ENCODE assay signal across 8 mouse cellular contexts in genomic region chr3:127012525-127012924, GRCm38 (mm10).
DNase-seq lines count a peak whose midpoint lies in the region; ATAC-seq and TF ChIP-seq lines count a peak whose summit lies in the region.
"Had no signal": no experiment of that assay in that cellular context is flagged by ENCODE, and none has a peak within 500 bp of the region (broad histone marks: within the 10 kb centered on the region; RNA-seq: fewer than 3 reads in every experiment).

No protein-coding gene starts in this region.

- H3K9ac ChIP-seq in liver, adult 2 months (ENCODE audit: low read depth, low read length): no peak overlapping the region
- H3K9ac ChIP-seq in liver, embryonic 11.5 days (ENCODE audit: low read depth, low read length): no peak overlapping the region
- no peak overlapping the region for H3K9ac ChIP-seq in liver, embryonic 14.5 days (replicated peaks)

- H3K79me2 ChIP-seq in liver, adult 2 months (ENCODE audit: control insufficient read depth, insufficient read depth, low read length): no peaks in the 10 kb centered on the region

- 62% methylated on average over 8 of the region's 8 CpGs for WGBS in liver, adult 2 months
- 48% methylated on average over 8 of the region's 8 CpGs for WGBS in liver, embryonic 11.5 days
- 42% methylated on average over 8 of the region's 8 CpGs for WGBS in liver, embryonic 14.5 days (ENCODE audit: insufficient replicate concordance)

- ATAC-seq in liver, embryonic 11.5 days (replicated peaks; ENCODE audit: low FRiP score): no peak
- no peak for ATAC-seq in liver, embryonic 14.5 days (ENCODE audit: insufficient read depth)

- no peaks in the 10 kb centered on the region for H3K27me3 ChIP-seq in liver, adult 2 months (ENCODE audit: control insufficient read depth, insufficient read depth, low read length)
- H3K27me3 ChIP-seq in liver, embryonic 11.5 days (replicated peaks; ENCODE audit: control insufficient read depth, insufficient read depth, low read length): no peaks in the 10 kb centered on the region
- H3K27me3 ChIP-seq in liver, embryonic 14.5 days (ENCODE audit: control insufficient read depth, insufficient read depth, low read length): no peaks in the 10 kb centered on the region
- H3K27me3 ChIP-seq: megakaryocyte, embryonic 14.5 days had no signal

- 0 out of 2 replicates have a peak, but pooled peaks cover under 1% of the 10 kb centered on the region for H3K36me3 ChIP-seq in liver, adult 2 months (ENCODE audit: control insufficient read depth, insufficient read depth, low read length)
- H3K36me3 ChIP-seq in liver, embryonic 11.5 days (ENCODE audit: control insufficient read depth, insufficient read depth, low read length): no peaks in the 10 kb centered on the region
- H3K36me3 ChIP-seq in liver, embryonic 14.5 days (replicated peaks; ENCODE audit: control insufficient read depth, insufficient read depth, low read depth): no peaks in the 10 kb centered on the region

- TF ChIP-seq POLR2A in liver, adult 2 months (IDR thresholded peaks at IDR 0.05; ENCODE audit: extremely low read depth, insufficient read depth, low read length): no peak
- no peak for TF ChIP-seq POLR2A in cortical plate, adult 2 months (IDR thresholded peaks at IDR 0.05; ENCODE audit: extremely low read depth, insufficient read depth, low read length)

- no peaks in the 10 kb centered on the region for H3K4me1 ChIP-seq in liver, adult 2 months (ENCODE audit: control insufficient read depth, insufficient read depth, low read length)
- H3K4me1 ChIP-seq in liver, embryonic 11.5 days (replicated peaks; ENCODE audit: control insufficient read depth, insufficient read depth, low read length): no peaks in the 10 kb centered on the region
- H3K4me1 ChIP-seq in cortical plate, adult 2 months (ENCODE audit: control insufficient read depth, insufficient read depth, low read length): no peaks in the 10 kb centered on the region
- no peaks in the 10 kb centered on the region for H3K4me1 ChIP-seq in liver, embryonic 14.5 days (replicated peaks; ENCODE audit: control insufficient read depth in 2 of 2, insufficient read depth in 2 of 2, low read length in 1 of 2)
- H3K4me1 ChIP-seq: megakaryocyte, embryonic 14.5 days had no signal

- no peak overlapping the region for H3K4me2 ChIP-seq in liver, embryonic 11.5 days
- no peak overlapping the region for H3K4me2 ChIP-seq in liver, embryonic 14.5 days (ENCODE audit: low read depth)

- H3K27ac ChIP-seq in liver, adult 2 months (replicated peaks; ENCODE audit: insufficient read depth, low read depth, low read length): no peak overlapping the region
- no peak overlapping the region for H3K27ac ChIP-seq in liver, embryonic 11.5 days (ENCODE audit: low read depth, low read length)
- H3K27ac ChIP-seq in cortical plate, adult 2 months (ENCODE audit: insufficient read depth, low read length): no peak overlapping the region
- H3K27ac ChIP-seq in liver, embryonic 14.5 days: no peak overlapping the region

- TF ChIP-seq CTCF in liver, adult 2 months (IDR thresholded peaks at IDR 0.05; ENCODE audit: low read depth, low read length): peak; percentile 89
- TF ChIP-seq CTCF in cortical plate, adult 2 months (IDR thresholded peaks at IDR 0.05; ENCODE audit: extremely low read depth, insufficient read depth, low read length): peak; percentile 68
- peak; percentile 65 for TF ChIP-seq CTCF in liver, embryonic 14.5 days (IDR thresholded peaks at IDR 0.05; ENCODE audit: low read depth)

- no peaks in the 10 kb centered on the region for H3K9me3 ChIP-seq in liver, embryonic 11.5 days (ENCODE audit: control insufficient read depth, low read length)
- H3K9me3 ChIP-seq in liver, embryonic 14.5 days (ENCODE audit: control insufficient read depth, low read length): no peaks in the 10 kb centered on the region

- no peak for TF ChIP-seq EP300 in liver, embryonic 14.5 days (IDR thresholded peaks at IDR 0.05; ENCODE audit: low read depth)

- DNase-seq in liver, adult 2 months (ENCODE audit: extremely low read depth, low read depth, low spot score): peak; percentile 39
- DNase-seq in liver, embryonic 11.5 days (ENCODE audit: low spot score): no peak
- DNase-seq in adipocyte (ENCODE audit: low spot score): peak; percentile 38
- peak in 1 of 3 experiments; percentile 2 for DNase-seq in liver, embryonic 14.5 days (ENCODE audit: low read depth in 3 of 3, low spot score in 3 of 3)
- peak; percentile 12 for DNase-seq in testis, postnatal 14 days (ENCODE audit: low spot score)
- DNase-seq in right cerebral cortex, adult 2 months (ENCODE audit: low spot score in 2 of 2): no peak

- H3K4me3 ChIP-seq in liver, adult 2 months (ENCODE audit: insufficient read depth, low read depth, low read length): no peak overlapping the region
- H3K4me3 ChIP-seq in liver, embryonic 11.5 days (ENCODE audit: low read depth, low read length): no peak overlapping the region
- H3K4me3 ChIP-seq in cortical plate, adult 2 months (ENCODE audit: insufficient read depth, low read length): no peak overlapping the region
- no peak overlapping the region for H3K4me3 ChIP-seq in liver, embryonic 14.5 days (ENCODE audit: insufficient read depth in 1 of 2, low read depth in 2 of 2, low read length in 2 of 2)
- H3K4me3 ChIP-seq: megakaryocyte, embryonic 14.5 days had no signal

Comparison
In these comparisons a context has a peak if more than half of its experiments do, and no peak if none do; other contexts are left out.
1. DNase-seq: peak in liver, adult 2 months (single experiment), adipocyte (single experiment) and testis, postnatal 14 days (single experiment); none in liver, embryonic 11.5 days (single experiment) and right cerebral cortex, adult 2 months (0 of 2).
2. Peak in every context shown above with its lines, with median percentiles within 50 percentile points of each other: CTCF ChIP-seq.